Mouse (Mus musculus): ENCODE data around the gene Fzr1. TPM values are rescaled to one million over a fixed set of nuclear protein-coding genes. Genes with fewer than 3 reads are reported as not detected.

Fzr1 gene
- 61.6 TPM for polyA plus RNA-seq (2012; fragmentation: generic; extraction: Trizol)
- long read RNA-seq, experiment 1, transcript Fzr1-205 (14 exons, 3,057 nt) = major isoform, 65 of 88 reads
- long read RNA-seq, experiment 1, partial matches to known transcripts = 8 of 88 reads
- long read RNA-seq, experiment 1, other reads (novel, unspliced or antisense) = 15 of 88 reads
- long read RNA-seq, experiment 2, transcript Fzr1-205 (14 exons, 3,057 nt) = major isoform, 701 of 779 reads
- long read RNA-seq, experiment 2, partial matches to known transcripts = 6 of 779 reads
- long read RNA-seq, experiment 2, other reads (novel, unspliced or antisense) = 70 of 779 reads

DNA sequence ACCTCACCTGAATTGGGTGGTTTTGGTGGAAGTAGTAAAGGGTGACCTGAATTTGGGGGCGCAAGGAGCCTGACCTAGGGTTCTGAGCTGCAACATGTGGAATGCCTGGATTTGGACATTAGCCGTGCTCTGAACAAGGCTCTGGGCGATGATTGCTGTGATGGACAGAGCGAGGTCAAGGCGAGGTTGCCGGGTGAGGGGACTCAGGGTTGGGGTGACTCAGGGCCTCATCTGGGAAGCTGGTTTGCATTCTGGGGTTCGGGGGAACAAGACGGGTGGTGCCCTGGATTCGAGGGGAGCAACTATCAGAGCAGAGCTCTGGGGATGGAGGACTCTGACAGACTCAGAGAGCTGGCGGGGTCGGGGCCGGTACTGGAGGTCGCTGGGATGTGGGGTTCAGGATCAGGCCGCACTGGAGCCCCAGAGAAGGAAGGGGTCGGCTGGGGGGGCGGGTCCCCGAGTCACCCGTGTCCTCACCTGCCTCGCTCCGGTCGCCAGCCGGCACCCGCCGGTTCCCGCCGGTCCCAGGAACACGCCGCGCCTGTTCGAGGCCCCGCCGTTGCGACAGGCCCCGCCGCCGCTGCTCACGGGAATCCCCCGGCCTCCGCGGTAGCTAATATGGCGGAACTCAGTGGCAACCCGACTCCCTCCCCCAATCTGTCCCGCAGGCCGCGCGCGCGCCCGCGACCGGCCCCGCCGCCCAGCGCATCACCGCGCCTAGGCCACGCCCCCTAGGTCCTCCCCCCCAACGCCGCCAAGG is at the start of gene Fzr1:
Fzr1 (minus strand) TSS at position 724 of the 760 bp plus-strand sequence.
- H3K36me3 ChIP-seq (ENCODE audit: control insufficient read depth, insufficient read depth) = peaks cover 36% of the 10 kb centered on the region
- TF ChIP-seq CEBPB (IDR thresholded peaks at IDR 0.05; ENCODE audit: low read depth) (no peak), MYOG (IDR thresholded peaks at IDR 0.05; ENCODE audit: control insufficient read depth, extremely low read depth, insufficient read length) (no peak), MAX (IDR thresholded peaks at IDR 0.05) (no peak), MYOD1 (IDR thresholded peaks at IDR 0.05; ENCODE audit: control insufficient read depth, insufficient read length, low read depth) (no peak), USF1 (IDR thresholded peaks at IDR 0.05; ENCODE audit: low read depth) (no peak), CTCF (IDR thresholded peaks at IDR 0.05; ENCODE audit: control insufficient read depth, insufficient read depth, insufficient read length) (no peak), FOSL1 (IDR thresholded peaks at IDR 0.05; ENCODE audit: insufficient read depth, low read length, poor library complexity, severe bottlenecking) (no peak)
- peak within 1 kb of the TSS; percentile 97 for H3K4me3 ChIP-seq (ENCODE audit: insufficient read depth, poor library complexity, severe bottlenecking)
- peaks cover 49% of the 10 kb centered on the region for H3K79me3 ChIP-seq (ENCODE audit: low read depth)
- H3K27me3 ChIP-seq (ENCODE audit: control insufficient read depth, insufficient read depth, insufficient read length) = no peaks in the 10 kb centered on the region
- H3ac ChIP-seq (ENCODE audit: control insufficient read depth, insufficient read length, low read depth) = peak within 1 kb of the TSS; percentile 96
- H3K79me2 ChIP-seq (ENCODE audit: control insufficient read depth, insufficient read depth) = peaks cover 53% of the 10 kb centered on the region

DNA sequence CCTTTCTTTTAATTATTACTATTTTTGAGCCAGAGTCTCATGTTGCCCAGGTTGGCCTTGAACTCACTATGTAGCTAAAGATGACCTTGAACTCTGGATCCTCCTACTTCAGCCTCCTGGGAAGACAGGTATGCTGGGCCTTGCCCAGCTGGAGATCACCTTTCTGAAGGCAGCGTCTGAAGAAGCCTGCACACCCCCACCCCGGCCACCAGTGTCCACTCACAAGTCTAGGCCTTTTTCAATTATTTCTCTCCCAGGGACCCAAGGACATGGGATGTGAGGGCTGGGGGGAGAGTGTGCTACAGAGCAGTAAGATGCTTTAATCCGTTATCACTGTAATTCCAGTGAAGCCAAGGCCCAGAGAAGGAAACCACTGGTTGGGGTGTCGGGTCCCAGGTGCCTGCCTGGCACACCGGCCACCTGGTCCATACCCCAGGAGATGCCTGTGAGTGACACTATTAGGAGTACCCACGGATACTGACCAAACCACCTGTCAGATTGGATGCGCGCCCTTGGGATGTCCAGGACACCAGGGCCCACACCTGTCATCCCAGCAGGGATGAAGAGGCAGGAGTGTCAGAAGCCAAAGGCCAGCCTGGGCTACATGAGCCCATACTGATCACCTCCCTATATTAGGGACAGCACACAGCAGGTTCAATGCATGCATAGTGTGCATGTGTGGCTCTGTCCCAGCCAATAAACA is 49.6 kb upstream of the Fzr1 start:
- H3K79me2 ChIP-seq (ENCODE audit: control insufficient read depth, insufficient read depth) = peaks cover 63% of the 10 kb centered on the region
- peaks cover 45% of the 10 kb centered on the region for H3K79me3 ChIP-seq (ENCODE audit: low read depth)
- TF ChIP-seq USF1 (IDR thresholded peaks at IDR 0.05; ENCODE audit: low read depth) = no peak
- TF ChIP-seq MYOD1 (IDR thresholded peaks at IDR 0.05; ENCODE audit: control insufficient read depth, insufficient read length, low read depth) = no peak
- TF ChIP-seq CEBPB (IDR thresholded peaks at IDR 0.05; ENCODE audit: low read depth) = no peak
- TF ChIP-seq FOSL1 (IDR thresholded peaks at IDR 0.05; ENCODE audit: insufficient read depth, low read length, poor library complexity, severe bottlenecking) = no peak
- no peak for TF ChIP-seq MYOG (IDR thresholded peaks at IDR 0.05; ENCODE audit: control insufficient read depth, extremely low read depth, insufficient read length)
- TF ChIP-seq MAX (IDR thresholded peaks at IDR 0.05) = no peak
- TF ChIP-seq CTCF (IDR thresholded peaks at IDR 0.05; ENCODE audit: control insufficient read depth, insufficient read depth, insufficient read length) = no peak
- no peaks in the 10 kb centered on the region for H3K27me3 ChIP-seq (ENCODE audit: control insufficient read depth, insufficient read depth, insufficient read length)
- H3K36me3 ChIP-seq (ENCODE audit: control insufficient read depth, insufficient read depth) = peaks cover 8% of the 10 kb centered on the region
- no peak overlapping the region for H3K4me3 ChIP-seq (ENCODE audit: insufficient read depth, poor library complexity, severe bottlenecking)
- H3ac ChIP-seq (ENCODE audit: control insufficient read depth, insufficient read length, low read depth) = no peak overlapping the region

DNA sequence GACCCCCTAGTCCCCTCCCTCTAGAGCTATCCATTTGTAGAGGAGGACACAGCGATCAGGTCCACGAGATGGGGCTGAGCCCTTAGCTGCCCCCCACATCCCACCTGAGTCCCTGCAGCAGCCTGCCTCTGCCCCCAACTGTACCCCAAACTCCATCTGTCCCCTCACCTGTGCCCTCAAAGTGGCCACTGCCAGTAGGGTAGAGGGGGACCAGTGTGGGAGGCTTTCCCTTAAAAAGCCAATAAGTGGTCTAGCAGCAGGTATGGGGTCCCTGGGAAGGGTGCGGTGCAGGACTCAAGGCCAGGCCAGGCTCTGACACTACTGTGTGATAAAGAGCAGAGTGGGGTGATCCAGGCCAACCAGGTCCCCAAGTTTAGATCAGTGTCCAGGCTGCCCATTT is 49.0 kb upstream of the Fzr1 start:
- Histone ChIP-seq H3K79me2 (ENCODE audit: control insufficient read depth, insufficient read depth) (peaks cover 69% of the 10 kb centered on the region), H3K4me3 (ENCODE audit: insufficient read depth, poor library complexity, severe bottlenecking) (peak overlapping the region; percentile 91), H3K27me3 (ENCODE audit: control insufficient read depth, insufficient read depth, insufficient read length) (no peaks in the 10 kb centered on the region), H3K79me3 (ENCODE audit: low read depth) (peaks cover 51% of the 10 kb centered on the region), H3K36me3 (ENCODE audit: control insufficient read depth, insufficient read depth) (peaks cover 14% of the 10 kb centered on the region), H3ac (ENCODE audit: control insufficient read depth, insufficient read length, low read depth) (peak overlapping the region; percentile 69)
- TF ChIP-seq CEBPB (IDR thresholded peaks at IDR 0.05; ENCODE audit: low read depth) (no peak), MAX (IDR thresholded peaks at IDR 0.05) (no peak), MYOG (IDR thresholded peaks at IDR 0.05; ENCODE audit: control insufficient read depth, extremely low read depth, insufficient read length) (no peak), CTCF (IDR thresholded peaks at IDR 0.05; ENCODE audit: control insufficient read depth, insufficient read depth, insufficient read length) (no peak), MYOD1 (IDR thresholded peaks at IDR 0.05; ENCODE audit: control insufficient read depth, insufficient read length, low read depth) (no peak), USF1 (IDR thresholded peaks at IDR 0.05; ENCODE audit: low read depth) (no peak), FOSL1 (IDR thresholded peaks at IDR 0.05; ENCODE audit: insufficient read depth, low read length, poor library complexity, severe bottlenecking) (no peak)

DNA sequence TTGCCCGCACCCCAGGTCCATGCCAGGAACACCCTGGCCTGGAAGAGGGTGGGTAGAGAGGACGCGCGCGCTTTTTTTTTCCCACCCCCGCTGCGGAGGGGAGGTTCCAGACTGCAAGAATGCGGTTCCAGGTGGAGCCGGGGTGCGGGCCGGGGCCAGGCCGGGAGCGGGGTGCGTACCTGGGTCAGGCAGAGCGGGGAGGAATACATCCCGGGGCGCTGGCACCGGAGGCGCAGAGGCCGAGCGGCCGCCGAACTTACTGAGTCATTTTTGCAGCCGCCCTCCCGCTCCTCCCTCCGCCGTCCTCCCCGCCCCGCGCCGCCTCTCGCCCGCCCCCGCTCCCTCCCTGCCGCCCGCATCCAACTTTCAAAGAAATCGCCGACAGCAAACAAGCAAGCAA is 48.6 kb upstream of the Fzr1 start:
- Histone ChIP-seq H3K27me3 (ENCODE audit: control insufficient read depth, insufficient read depth, insufficient read length) (no peaks in the 10 kb centered on the region), H3K4me3 (ENCODE audit: insufficient read depth, poor library complexity, severe bottlenecking) (peak overlapping the region; percentile 91), H3ac (ENCODE audit: control insufficient read depth, insufficient read length, low read depth) (peak overlapping the region; percentile 89), H3K36me3 (ENCODE audit: control insufficient read depth, insufficient read depth) (peaks cover 18% of the 10 kb centered on the region), H3K79me3 (ENCODE audit: low read depth) (peaks cover 56% of the 10 kb centered on the region), H3K79me2 (ENCODE audit: control insufficient read depth, insufficient read depth) (peaks cover 73% of the 10 kb centered on the region)
- TF ChIP-seq USF1 (IDR thresholded peaks at IDR 0.05; ENCODE audit: low read depth) (no peak), MYOD1 (IDR thresholded peaks at IDR 0.05; ENCODE audit: control insufficient read depth, insufficient read length, low read depth) (no peak), CEBPB (IDR thresholded peaks at IDR 0.05; ENCODE audit: low read depth) (no peak), CTCF (IDR thresholded peaks at IDR 0.05; ENCODE audit: control insufficient read depth, insufficient read depth, insufficient read length) (no peak), FOSL1 (IDR thresholded peaks at IDR 0.05; ENCODE audit: insufficient read depth, low read length, poor library complexity, severe bottlenecking) (no peak), MAX (IDR thresholded peaks at IDR 0.05) (no peak), MYOG (IDR thresholded peaks at IDR 0.05; ENCODE audit: control insufficient read depth, extremely low read depth, insufficient read length) (no peak)

DNA sequence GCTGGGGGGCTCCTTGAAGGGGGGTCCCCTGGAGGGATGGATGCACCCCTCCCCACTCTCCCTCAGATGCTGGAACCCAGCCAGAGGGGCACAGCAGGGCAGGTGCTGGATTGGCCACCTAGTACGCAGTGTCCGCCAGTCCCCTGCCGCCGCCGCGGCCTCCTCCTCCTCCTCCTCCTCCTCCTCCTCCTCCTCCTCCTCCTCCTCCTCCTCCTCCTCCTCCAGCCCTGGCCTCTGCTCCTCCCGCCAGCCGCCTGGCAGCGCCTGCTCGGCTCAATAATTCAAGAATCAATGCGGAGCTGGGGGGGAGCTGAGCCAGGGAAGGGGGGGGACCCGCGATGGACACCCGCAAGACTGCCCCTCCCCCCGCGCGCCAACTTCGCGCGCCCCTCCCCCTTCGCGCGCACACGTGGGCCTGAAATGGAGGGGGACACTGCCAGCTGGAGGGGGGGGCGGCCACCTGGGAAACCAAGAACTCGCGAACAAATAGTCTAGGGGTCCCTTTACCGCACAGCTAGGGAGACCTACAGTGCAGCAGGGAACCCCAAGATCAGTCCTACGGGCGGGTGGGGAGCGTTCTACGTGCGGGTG is 47.9 kb upstream of the Fzr1 start:
- TF ChIP-seq MAX (IDR thresholded peaks at IDR 0.05) (no peak), CTCF (IDR thresholded peaks at IDR 0.05; ENCODE audit: control insufficient read depth, insufficient read depth, insufficient read length) (no peak), MYOG (IDR thresholded peaks at IDR 0.05; ENCODE audit: control insufficient read depth, extremely low read depth, insufficient read length) (no peak), FOSL1 (IDR thresholded peaks at IDR 0.05; ENCODE audit: insufficient read depth, low read length, poor library complexity, severe bottlenecking) (no peak), CEBPB (IDR thresholded peaks at IDR 0.05; ENCODE audit: low read depth) (no peak), USF1 (IDR thresholded peaks at IDR 0.05; ENCODE audit: low read depth) (no peak), MYOD1 (IDR thresholded peaks at IDR 0.05; ENCODE audit: control insufficient read depth, insufficient read length, low read depth) (no peak)
- Histone ChIP-seq H3K36me3 (ENCODE audit: control insufficient read depth, insufficient read depth) (peaks cover 23% of the 10 kb centered on the region), H3K27me3 (ENCODE audit: control insufficient read depth, insufficient read depth, insufficient read length) (no peaks in the 10 kb centered on the region), H3K4me3 (ENCODE audit: insufficient read depth, poor library complexity, severe bottlenecking) (peak overlapping the region; percentile 91), H3K79me2 (ENCODE audit: control insufficient read depth, insufficient read depth) (peaks cover 81% of the 10 kb centered on the region), H3K79me3 (ENCODE audit: low read depth) (peaks cover 63% of the 10 kb centered on the region), H3ac (ENCODE audit: control insufficient read depth, insufficient read length, low read depth) (peak overlapping the region; percentile 89)

Measured in C2C12 (cell line).